Mouse (Mus musculus) left cerebral cortex, postnatal 14 days (tissue): ENCODE data around the gene Pla2g15. TPM values are rescaled to one million over a fixed set of nuclear protein-coding genes. Genes with fewer than 3 reads are reported as not detected.
"Not testable (repeated sequence)": the region's sequence is repeated elsewhere in the genome, so short reads cannot be mapped to it uniquely, and the experiment has no call there.

ENCODE experiments used
- DNase-seq, 2 experiments: peaks; one replicate each; pipeline ENCODE4 v3.0.0; 2021 to 2022; ENCODE audit warnings: low spot score in 2 of 2, mixed read lengths in 1 of 2
- intact Hi-C: fragments of 180-260 bp; cut with DNase I; formaldehyde crosslinking; loops from one replicate; pipeline ENCODE4 v1.15.1; 2025
- total RNA-seq, 2 experiments: library from RNA; stranded (reverse); gene quantifications; 2 replicates each; pipeline ENCODE4 v1.2.3; 2021

Pla2g15 gene
- total RNA-seq, 2 experiments from 2014 or later: 23.0 to 25.3 TPM

- intact Hi-C loops: no loop called here
- no peak for DNase-seq
These were observed 8.2 kb downstream of the Pla2g15 start for GRCm38 (mm10) chr8:106158381-106158780.

GRCm38 (mm10) chr8:106159876-106160275, 9.7 kb downstream of the Pla2g15 start:
- intact Hi-C loops: loop anchor here (10.0 kb wide), 1 partner anchor 245 kb away; no protein-coding TSS in a partner anchor
- DNase-seq: no peak

DNA sequence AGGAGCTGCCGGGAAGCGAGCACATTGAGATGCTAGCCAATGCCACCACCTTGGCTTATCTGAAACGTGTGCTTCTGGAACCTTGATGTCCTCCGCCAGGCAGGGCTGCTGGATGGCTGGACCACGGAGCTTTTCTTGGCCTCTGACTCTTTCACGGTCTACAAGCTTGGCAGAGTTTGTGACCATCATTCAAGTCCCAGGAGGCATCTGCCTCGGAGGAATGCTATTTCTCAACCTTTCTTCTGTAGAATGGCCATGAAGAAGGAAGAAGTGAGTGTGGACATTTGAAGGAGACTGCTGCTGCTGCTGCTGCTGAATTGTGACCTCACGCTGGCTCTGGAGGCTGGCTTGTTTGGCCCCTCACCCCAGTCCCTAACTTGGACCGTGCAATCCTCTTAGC, 13.1 kb downstream of the Pla2g15 start:
- intact Hi-C loops: loop anchor here (10.0 kb wide), 1 partner anchor 242 kb away; no protein-coding TSS in a partner anchor
- no peak for DNase-seq

- intact Hi-C loops: loop anchor here (5.0 to 10.0 kb wide), 2 partner anchors 37 to 239 kb away; no protein-coding TSS in a partner anchor
- DNase-seq: peak; percentile 83 to 84
These were observed 15.3 kb downstream of the Pla2g15 start for GRCm38 (mm10) chr8:106165460-106165859.

- intact Hi-C loops: loop anchor here (5.0 to 10.0 kb wide), 2 partner anchors 34 to 236 kb away; no protein-coding TSS in a partner anchor
- peak; percentile 76 to 88 for DNase-seq
These were observed 18.3 kb downstream of the Pla2g15 start, which contains the start of gene Slc7a6 for GRCm38 (mm10) chr8:106168356-106169016. Slc7a6 (plus strand) TSS chr8:106168857.

DNA sequence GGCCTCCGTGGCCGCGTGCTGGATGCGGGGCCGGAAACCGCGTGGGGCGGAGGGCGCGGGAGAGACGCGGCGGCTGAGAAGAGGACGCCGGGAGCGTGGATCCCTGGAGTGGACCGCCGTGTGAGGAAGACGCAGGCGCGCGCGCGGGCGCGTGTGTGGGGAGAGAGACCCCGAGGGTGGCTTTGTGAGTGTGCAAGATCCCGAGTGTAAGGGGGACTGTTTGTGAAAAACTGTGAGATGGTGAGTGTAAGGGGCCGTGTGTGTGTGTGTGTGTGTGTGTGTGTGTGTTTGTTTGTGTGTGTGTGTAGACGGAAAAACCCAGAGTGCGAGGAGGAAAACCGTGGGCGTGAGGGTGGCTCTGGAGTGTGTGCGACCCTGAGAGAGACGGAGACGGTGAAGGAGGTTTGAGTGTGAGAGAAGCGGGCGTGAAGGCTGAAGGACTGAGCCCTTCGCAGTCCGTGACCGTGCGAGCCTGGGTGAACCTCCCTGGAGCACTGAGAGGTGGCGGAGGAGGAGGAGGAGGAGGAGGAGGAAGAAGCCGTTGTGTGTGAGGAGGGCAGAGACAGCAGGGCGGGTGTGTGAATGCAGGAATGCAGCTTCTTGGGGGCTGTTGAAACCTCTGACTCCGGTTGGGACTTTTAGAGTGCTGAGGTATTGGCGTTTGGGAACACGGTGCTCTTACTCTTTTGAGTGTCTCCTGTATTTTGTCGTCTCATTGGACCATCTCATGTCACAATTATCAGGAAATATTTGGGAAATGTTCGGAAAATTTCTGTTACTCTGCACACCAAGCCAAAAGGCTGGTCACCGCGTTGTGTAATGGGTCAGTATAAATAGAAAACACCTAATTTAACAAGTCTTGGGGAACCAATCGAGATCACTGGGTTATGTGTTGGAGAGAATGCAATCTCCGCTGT, 19.1 kb downstream of the Pla2g15 start:
- intact Hi-C loops: loop anchor here (5.0 to 10.0 kb wide), 2 partner anchors 33 to 236 kb away; no protein-coding TSS in a partner anchor

GRCm38 (mm10) chr8:106169934-106170480, 19.8 kb downstream of the Pla2g15 start:
- intact Hi-C loops: loop anchor here (5.0 to 10.0 kb wide), 2 partner anchors 32 to 235 kb away; no protein-coding TSS in a partner anchor
- DNase-seq: no peak

More for the DNA sequence above, 19.1 kb downstream of the Pla2g15 start:
- peak; percentile 47 to 72 for DNase-seq

DNA sequence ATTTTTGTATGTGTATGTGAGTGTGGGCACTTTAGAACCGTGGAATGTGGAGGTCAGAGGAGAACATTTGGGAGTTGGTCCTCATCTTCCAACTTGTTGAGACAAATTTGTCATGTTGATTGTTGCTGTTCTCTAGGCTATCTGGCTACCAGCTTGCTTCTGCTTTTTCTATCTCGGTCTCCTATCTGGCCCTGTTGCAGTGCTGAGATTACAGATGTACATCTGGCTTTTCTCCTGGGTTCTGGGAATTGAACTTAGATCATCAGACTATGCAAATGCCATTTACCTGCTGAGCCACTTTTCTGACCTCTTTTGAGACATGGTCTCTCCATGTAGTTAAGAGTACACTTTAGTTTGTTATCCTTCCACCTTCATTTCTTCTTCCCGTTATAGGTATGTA, 23.4 kb downstream of the Pla2g15 start:
- DNase-seq: no peak
- intact Hi-C loops: no loop called here

- DNase-seq: no peak
These were observed 26.7 kb downstream of the Pla2g15 start for GRCm38 (mm10) chr8:106176891-106177290.

DNA sequence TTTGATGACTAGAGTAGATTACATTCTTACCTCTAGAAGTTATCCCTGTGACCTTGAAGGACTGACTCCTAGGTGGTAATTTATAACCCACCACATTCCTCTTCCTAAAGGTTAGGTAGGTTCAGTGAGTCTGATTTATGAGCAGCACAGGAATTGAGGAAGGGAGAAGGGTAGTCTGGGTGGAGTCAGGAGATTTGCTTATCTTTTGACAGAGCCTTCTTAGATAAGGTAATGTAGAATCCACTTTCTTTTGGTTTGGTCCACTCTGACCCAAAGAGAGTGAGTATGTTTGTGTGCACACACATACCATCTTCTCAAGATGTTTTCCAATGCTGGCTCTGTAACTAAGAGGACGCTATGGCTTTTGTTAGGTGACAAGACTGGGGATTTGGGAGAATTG, 27.4 kb downstream of the Pla2g15 start:
- DNase-seq: no peak
- intact Hi-C loops: no loop called here

More at GRCm38 (mm10) chr8:106176891-106177290, 26.7 kb downstream of the Pla2g15 start:
- intact Hi-C loops: no loop called here

- no peak for DNase-seq
- intact Hi-C loops: no loop called here
These were observed 28.2 kb downstream of the Pla2g15 start for GRCm38 (mm10) chr8:106178428-106178827.

GRCm38 (mm10) chr8:106185628-106186270, 35.5 kb downstream of the Pla2g15 start:
- intact Hi-C loops: no loop called here
- no peak for DNase-seq

- intact Hi-C loops: no loop called here
- no peak for DNase-seq
These were observed 36.2 kb downstream of the Pla2g15 start for GRCm38 (mm10) chr8:106186394-106186793.

DNA sequence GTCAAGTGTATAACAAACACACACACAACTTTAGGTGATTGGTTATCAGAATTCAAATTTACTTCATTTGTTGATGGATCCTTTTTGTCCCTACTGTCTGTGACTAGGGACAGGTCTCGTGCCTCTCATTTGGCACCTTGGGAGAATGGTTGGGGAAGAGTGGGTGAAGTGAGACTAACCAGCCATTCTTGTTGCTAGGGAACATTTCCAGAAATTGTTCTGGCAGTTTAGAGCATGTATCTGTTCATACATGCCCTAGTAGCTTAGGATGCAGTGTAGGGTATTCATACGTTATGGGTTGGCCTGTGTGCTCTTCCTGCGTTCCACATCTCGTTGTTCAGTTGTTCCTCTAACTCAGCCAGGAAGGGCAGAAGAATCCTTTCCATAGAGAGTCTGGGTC, 39.0 kb downstream of the Pla2g15 start:
- intact Hi-C loops: no loop called here
- peak in 1 of 2 experiments; percentile 52 for DNase-seq

GRCm38 (mm10) chr8:106191639-106192038, 41.4 kb downstream of the Pla2g15 start:
- no peak for DNase-seq
- intact Hi-C loops: no loop called here

GRCm38 (mm10) chr8:106193162-106193561, 43.0 kb downstream of the Pla2g15 start:
- intact Hi-C loops: no loop called here
- no peak for DNase-seq

DNA sequence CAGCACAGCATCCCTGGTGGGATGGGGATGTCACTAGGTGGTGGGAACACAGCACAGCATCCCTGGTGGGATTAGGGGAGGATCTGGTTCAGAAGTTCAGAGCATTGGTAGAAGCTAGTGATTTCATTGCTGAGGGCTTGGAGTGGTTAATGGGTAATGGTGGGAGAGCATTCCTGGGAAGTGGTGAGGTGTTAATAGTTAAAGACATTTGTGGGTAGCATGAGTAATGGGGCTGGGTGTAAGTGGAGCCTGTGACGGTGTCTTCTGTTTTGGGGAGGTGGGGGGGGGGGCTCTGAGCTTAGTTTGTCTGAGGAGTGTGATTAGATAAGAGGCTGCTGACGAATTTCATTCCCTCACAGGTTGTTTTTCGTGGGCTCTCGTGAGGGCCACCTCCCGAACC, 43.9 kb downstream of the Pla2g15 start:
- intact Hi-C loops: no loop called here
- DNase-seq: no peak

GRCm38 (mm10) chr8:106198741-106199140, 48.5 kb downstream of the Pla2g15 start:
- peak; percentile 36 to 49 for DNase-seq

GRCm38 (mm10) chr8:106199596-106199995, 49.4 kb downstream of the Pla2g15 start:
- intact Hi-C loops: loop anchor here (2.0 to 5.0 kb wide), 2 partner anchors 47 to 59 kb away; partner anchors contain the start of gene Pla2g15
- DNase-seq: not testable (repeated sequence)

More at GRCm38 (mm10) chr8:106198741-106199140, 48.5 kb downstream of the Pla2g15 start:
- intact Hi-C loops: loop anchor here (2.0 to 5.0 kb wide), 2 partner anchors 46 to 58 kb away; partner anchors contain the start of gene Pla2g15
